Mouse (Mus musculus) embryonic facial prominence, embryonic 12.5 days (tissue): ENCODE measurements around the gene Zbtb12. TPM values are rescaled to one million over a fixed set of nuclear protein-coding genes. Genes with fewer than 3 reads are reported as not detected.
"Not testable (repeated sequence)": the region's sequence is repeated elsewhere in the genome, so short reads cannot be mapped to it uniquely, and the experiment has no call there.

Source experiments
- ATAC-seq: fragments of 200-750 bp; cut with Nextera tagmentation; 2 replicates; pipeline ENCODE4 v1.8.0; 2017; ENCODE audit not compliant: insufficient number of reproducible peaks, insufficient read depth, low FRiP score, low TSS enrichment
- H3K27ac ChIP-seq: fragments of 300-500 bp; sonication (generic); 2 replicates; pipeline ENCODE4 v1.5.1; 2016; ENCODE audit warnings: mild to moderate bottlenecking
- H3K27me3 ChIP-seq: fragments of 300-500 bp; sonication (generic); 2 replicates; pipeline ENCODE4 v1.6.1; 2016; ENCODE audit warnings: mild to moderate bottlenecking, moderate library complexity
- H3K36me3 ChIP-seq: fragments of 300-500 bp; sonication (generic); 2 replicates; pipeline ENCODE4 v1.6.1; 2016; ENCODE audit warnings: mild to moderate bottlenecking
- H3K4me1 ChIP-seq: fragments of 300-500 bp; sonication (generic); 2 replicates; pipeline ENCODE4 v1.6.1; 2016
- H3K4me2 ChIP-seq: fragments of 300-500 bp; sonication (generic); replicated peaks from 2 replicates; pipeline ENCODE4 v1.6.1; 2016; ENCODE audit warnings: mild to moderate bottlenecking, moderate library complexity
- H3K4me3 ChIP-seq: fragments of 300-500 bp; sonication (generic); 2 replicates; pipeline ENCODE4 v1.5.1; 2016; ENCODE audit warnings: mild to moderate bottlenecking
- H3K9ac ChIP-seq: fragments of 300-500 bp; sonication (generic); 2 replicates; pipeline ENCODE4 v1.6.1; 2016; ENCODE audit warnings: mild to moderate bottlenecking, moderate library complexity
- H3K9me3 ChIP-seq: fragments of 300-500 bp; sonication (generic); 2 replicates; pipeline ENCODE4 v1.6.1; 2016; ENCODE audit warnings: mild to moderate bottlenecking, moderate library complexity
- WGBS: fragments of 180-500 bp; shearing (Covaris S2); methylation state at CpG from one replicate; pipeline ENCODE4 v1.1.7; 2016; 5-methylcytosine and 5-hydroxymethylcytosine counted together
- polyA plus RNA-seq: library from polyadenylated mRNA; unstranded; fragments of >200 nt; fragmentation: Nextera tagmentation; extraction: Ambion mirVana; gene quantifications from 2 replicates; pipeline ENCODE4 v1.2.1, GENCODE M21; 2016

Gene Zbtb12
- 8.6 and 8.9 TPM in 2 replicates for polyA plus RNA-seq

DNA sequence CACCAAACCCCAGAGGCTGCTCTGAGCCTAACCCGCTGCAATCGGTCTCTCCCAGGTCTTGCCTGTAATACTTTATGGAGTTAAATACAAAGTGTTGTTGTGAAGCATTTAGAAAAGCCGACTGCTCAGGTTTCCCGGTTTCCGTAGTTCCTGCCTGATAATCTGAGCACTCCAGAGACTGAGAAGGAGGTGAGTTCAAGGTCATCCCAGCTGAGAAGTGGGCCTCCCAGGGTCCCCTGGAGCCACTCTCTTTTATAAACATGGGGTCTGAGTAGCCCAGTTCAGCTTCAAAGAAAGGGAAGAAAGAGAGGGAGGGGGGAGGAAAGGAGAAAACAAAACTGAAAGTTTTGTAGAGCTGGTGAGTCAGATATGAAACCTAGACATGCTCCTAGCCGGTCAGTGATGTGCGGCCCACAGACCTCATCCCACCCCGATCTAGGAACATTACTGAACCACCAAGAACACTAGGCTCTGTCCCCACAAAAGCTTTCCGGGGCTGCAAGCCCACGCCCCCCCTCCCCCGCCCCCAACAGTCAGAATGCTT, at the start of gene Zbtb12:
Gene Zbtb12, plus strand, starts transcription at position 148 of the 544 bp plus-strand sequence.
- Histone ChIP-seq H3K27me3 (0 out of 2 replicates have a peak, but pooled peaks cover 4% of the 10 kb centered on the region), H3K4me1 (peaks cover 20% of the 10 kb centered on the region), H3K27ac (0 out of 2 replicates have a peak within 1 kb of the TSS, but pooled peaks have one; percentile 50), H3K9me3 (no peaks in the 10 kb centered on the region), H3K36me3 (no peaks in the 10 kb centered on the region), H3K4me3 (no peak within 1 kb of the TSS), H3K4me2 (0 out of 2 replicates have a peak within 1 kb of the TSS, but pooled peaks have one; percentile 13), H3K9ac (peak within 1 kb of the TSS; percentile 2; the same call in 1 of the 2 replicates)
- ATAC-seq = no peak; the same call in 1 of the 2 replicates
- WGBS = 37% methylated on average over 11 of the region's 11 CpGs

DNA sequence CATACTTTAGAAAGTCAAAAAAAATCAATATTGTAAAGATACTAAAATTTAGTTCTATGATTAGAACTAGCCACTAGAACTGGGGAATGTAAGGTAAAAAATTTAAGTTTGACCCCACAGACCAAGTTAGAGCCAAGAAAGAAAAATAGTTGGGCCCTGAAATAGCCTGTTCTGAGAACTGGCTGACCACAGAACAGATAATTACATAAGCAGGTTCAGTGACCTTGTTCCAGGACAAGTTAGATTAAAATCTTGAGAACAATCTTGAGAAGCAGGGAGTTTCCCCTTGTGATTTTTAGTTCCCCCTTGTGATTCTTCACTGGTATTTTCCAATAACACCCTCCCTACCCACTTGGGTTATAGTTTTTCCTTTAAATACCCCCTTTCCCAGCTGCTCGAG, 48.5 kb upstream of the Zbtb12 start:
- H3K36me3 ChIP-seq = peaks cover 51% of the 10 kb centered on the region

DNA sequence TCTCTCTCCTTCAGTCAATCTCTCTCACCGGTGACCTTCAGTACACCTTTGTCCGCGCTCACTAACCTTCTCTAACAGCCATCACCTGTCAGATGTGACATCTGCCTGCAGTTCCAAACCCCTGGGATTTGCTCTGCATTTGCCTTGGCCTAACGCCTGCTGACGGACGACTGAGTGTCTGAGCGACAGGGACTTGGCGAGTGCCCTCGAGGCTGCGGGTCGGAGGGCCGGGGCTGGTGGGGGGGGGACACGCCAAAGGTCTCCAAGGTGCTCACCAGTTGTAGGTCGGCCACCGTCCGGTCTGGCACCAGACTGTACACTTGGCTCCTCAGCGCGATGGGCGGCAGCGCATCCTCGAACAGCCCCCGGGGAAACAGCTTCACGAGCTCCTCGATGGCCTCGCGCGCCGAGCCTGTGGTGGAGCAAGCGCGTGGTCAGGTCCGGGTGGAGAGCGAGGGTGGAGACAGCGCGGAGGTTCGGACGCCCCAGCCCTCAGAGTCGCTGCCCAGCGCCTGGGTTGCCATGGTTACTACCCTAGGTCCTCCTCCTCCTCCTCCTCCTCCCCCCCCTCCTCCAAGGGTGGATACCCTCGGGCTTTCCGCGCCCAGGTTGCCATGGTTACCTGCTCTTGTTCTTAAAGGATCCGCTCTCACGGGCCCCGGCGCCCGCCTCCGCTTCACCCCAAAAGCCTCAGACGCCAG, 43.0 kb upstream of the Zbtb12 start:
- peak; percentile 60 for ATAC-seq
- peaks cover 48% of the 10 kb centered on the region for H3K36me3 ChIP-seq
- H3K27me3 ChIP-seq = no peaks in the 10 kb centered on the region
- peak overlapping the region; percentile 67 for H3K27ac ChIP-seq
- peak overlapping the region; percentile 99 for H3K4me2 ChIP-seq
- no peaks in the 10 kb centered on the region for H3K9me3 ChIP-seq
- H3K4me3 ChIP-seq = peak overlapping the region; percentile 85
- H3K9ac ChIP-seq = peak overlapping the region; percentile 77
- WGBS = 4% methylated on average over 48 of the region's 48 CpGs
- H3K4me1 ChIP-seq = peaks cover 20% of the 10 kb centered on the region

More for the DNA sequence above, 48.5 kb upstream of the Zbtb12 start:
- H3K4me3 ChIP-seq, H3K27me3 ChIP-seq, H3K4me2 ChIP-seq, ATAC-seq, H3K9me3 ChIP-seq, H3K9ac ChIP-seq, H3K27ac ChIP-seq, H3K4me1 ChIP-seq: not testable (repeated sequence)
- WGBS = 74% methylated on average over 1 of the region's 1 CpGs

DNA sequence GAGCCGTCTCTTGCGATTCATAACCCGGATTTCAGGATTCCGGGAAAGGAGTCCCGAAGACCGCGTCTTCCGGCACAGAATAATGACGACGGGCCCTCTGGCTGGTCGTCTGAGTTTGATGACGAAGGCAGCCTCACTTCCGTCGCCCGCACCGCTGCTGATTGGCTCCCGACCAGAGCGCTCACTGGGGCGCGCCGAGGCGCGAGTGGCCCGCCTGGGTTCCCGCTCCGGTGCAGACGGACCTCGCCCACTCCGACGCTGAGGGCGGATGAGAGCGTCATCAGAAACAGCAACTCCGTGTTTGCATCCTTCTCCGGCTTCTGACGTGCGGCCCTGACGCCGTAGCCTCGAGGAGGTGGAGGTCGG, 42.4 kb upstream of the Zbtb12 start, which contains the start of the genes Stk19 and Dxo:
Gene Stk19, minus strand, starts transcription at position 90 of the 366 bp plus-strand sequence.
Gene Dxo, plus strand, starts transcription at position 164 of the 366 bp plus-strand sequence.
- Histone ChIP-seq H3K9me3 (no peaks in the 10 kb centered on the region), H3K27me3 (no peaks in the 10 kb centered on the region), H3K4me1 (peaks cover 20% of the 10 kb centered on the region), H3K4me2 (peak within 1 kb of the TSS; percentile 99), H3K9ac (peak within 1 kb of the TSS; percentile 84), H3K27ac (peak within 1 kb of the TSS; percentile 67), H3K4me3 (peak within 1 kb of the TSS; percentile 85), H3K36me3 (peaks cover 50% of the 10 kb centered on the region)
- ATAC-seq = peak; percentile 90
- under 1% methylated on average over 40 of the region's 40 CpGs for WGBS

DNA sequence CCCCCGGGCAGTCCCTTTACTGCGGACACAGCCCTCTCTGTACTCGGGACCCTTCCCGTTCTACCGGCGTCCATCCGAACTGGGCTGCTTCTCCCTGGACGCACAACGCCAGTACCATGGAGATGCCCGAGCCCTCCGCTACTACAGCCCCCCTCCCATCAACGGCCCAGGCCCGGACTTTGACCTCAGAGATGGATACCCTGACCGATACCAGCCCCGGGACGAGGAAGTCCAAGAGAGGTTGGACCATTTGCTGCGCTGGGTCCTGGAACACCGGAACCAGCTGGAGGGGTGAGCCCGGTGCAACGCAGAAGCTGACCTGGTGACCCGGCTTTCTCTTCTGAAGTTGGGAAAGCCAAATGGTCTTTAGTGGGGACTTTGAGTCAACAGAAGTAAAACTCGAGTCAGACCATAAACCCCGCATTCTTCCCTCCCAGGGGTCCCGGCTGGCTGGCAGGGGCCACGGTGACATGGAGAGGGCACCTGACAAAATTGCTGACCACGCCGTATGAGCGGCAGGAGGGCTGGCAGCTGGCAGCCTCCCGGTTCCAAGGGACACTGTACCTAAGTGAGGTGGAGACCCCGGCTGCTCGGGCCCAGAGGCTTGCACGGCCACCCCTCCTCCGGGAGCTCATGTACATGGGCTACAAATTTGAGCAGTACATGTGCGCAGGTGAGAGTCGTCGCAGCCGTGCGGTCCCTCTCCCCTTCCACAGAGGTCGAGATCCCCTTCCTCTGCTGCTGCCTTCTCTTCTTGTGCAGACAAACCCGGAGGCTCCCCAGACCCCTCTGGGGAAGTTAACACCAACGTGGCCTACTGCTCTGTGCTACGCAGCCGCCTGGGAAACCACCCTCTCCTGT, 41.6 kb upstream of the Zbtb12 start:
- ATAC-seq = no peak
- Histone ChIP-seq H3K9me3 (no peaks in the 10 kb centered on the region), H3K4me1 (peaks cover 20% of the 10 kb centered on the region), H3K4me3 (peak overlapping the region; percentile 85), H3K9ac (peak overlapping the region; percentile 84), H3K4me2 (peak overlapping the region; percentile 99), H3K27me3 (no peaks in the 10 kb centered on the region), H3K36me3 (peaks cover 53% of the 10 kb centered on the region), H3K27ac (peak overlapping the region; percentile 67)
- 39% methylated on average over 43 of the region's 43 CpGs for WGBS

DNA sequence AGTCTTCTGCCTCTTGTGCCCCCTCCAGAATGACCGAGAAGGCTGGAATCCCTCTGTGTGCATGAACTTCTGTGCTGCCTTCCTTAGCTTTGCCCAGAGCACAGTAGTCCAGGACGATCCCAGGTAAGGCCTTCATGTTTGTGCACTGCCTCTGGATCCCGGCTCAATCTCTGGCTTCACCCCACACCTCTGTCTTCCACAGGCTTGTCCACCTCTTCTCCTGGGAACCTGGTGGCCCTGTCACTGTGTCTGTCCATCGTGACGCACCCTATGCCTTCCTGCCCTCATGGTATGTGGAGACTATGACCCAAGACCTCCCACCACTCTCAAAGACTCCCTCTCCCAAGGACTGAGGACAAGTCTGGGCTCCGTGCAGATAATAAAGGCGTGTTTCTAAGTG, 40.5 kb upstream of the Zbtb12 start:
- Histone ChIP-seq H3K9ac (no peak overlapping the region), H3K9me3 (no peaks in the 10 kb centered on the region), H3K27me3 (no peaks in the 10 kb centered on the region), H3K4me3 (0 out of 2 replicates have a peak overlapping the region, but pooled peaks have one; percentile 85), H3K4me1 (peaks cover 20% of the 10 kb centered on the region), H3K36me3 (peaks cover 51% of the 10 kb centered on the region), H3K4me2 (peak overlapping the region; percentile 99), H3K27ac (no peak overlapping the region)
- no peak for ATAC-seq
- WGBS = 87% methylated on average over 7 of the region's 7 CpGs

DNA sequence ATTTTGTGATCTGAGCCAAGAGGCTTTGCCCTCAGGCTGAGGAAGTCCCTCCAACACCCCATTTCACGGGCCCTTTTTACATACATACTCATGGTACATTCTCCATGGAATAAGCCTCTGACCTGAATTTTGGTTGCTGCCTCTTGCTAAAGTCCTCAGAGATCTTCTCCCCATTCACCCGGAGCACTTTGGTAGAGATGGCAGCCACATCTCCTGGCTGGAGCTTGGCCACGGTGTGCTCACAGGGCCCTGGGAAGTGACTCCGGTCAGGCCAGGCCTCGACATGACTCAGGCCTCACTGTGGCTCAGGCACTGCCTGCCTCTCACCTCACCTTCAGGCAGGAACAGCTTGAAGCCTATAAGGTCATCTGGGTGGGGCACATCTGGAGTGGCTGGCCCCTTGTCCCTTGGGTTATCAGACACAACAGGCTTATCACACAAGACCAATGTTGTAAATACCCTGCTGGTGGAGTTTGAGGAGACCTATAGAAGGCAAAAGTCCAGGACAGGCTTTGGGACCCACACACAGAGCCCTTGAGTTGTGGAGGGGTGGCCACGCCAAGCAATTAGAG, 38.5 kb upstream of the Zbtb12 start:
- Histone ChIP-seq H3K9me3 (no peaks in the 10 kb centered on the region), H3K36me3 (peaks cover 72% of the 10 kb centered on the region), H3K27ac (no peak overlapping the region), H3K4me1 (peaks cover 17% of the 10 kb centered on the region), H3K4me2 (no peak overlapping the region), H3K27me3 (no peaks in the 10 kb centered on the region), H3K9ac (no peak overlapping the region), H3K4me3 (no peak overlapping the region)
- 82% methylated on average over 6 of the region's 6 CpGs for WGBS
- no peak for ATAC-seq

DNA sequence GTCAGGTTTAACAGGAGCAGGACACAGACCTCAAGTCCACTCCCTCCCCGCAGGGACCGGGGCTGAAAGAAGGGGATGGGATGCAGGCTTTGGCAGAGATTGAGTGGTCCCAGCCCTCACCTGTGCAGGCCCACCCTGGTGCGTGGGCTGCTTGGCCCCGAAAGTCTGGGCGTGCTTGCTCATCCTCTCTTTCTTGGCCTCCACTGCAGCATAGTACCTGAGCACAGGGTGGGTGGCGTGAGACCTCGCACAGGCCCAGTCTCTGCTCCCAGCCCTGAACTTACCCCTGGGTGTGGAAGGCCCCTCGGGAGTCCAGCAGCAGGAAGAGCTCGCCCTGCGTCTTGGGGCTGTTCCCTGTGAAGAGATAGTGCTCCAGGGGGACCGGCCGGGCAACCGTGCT, 34.4 kb upstream of the Zbtb12 start:
- no peak for ATAC-seq
- Histone ChIP-seq H3K4me2 (no peak overlapping the region), H3K4me3 (no peak overlapping the region), H3K9ac (no peak overlapping the region), H3K4me1 (peaks cover 6% of the 10 kb centered on the region; the same call in 1 of the 2 replicates), H3K27me3 (no peaks in the 10 kb centered on the region), H3K27ac (no peak overlapping the region), H3K36me3 (peaks cover 79% of the 10 kb centered on the region), H3K9me3 (no peaks in the 10 kb centered on the region)
- 93% methylated on average over 13 of the region's 13 CpGs for WGBS

DNA sequence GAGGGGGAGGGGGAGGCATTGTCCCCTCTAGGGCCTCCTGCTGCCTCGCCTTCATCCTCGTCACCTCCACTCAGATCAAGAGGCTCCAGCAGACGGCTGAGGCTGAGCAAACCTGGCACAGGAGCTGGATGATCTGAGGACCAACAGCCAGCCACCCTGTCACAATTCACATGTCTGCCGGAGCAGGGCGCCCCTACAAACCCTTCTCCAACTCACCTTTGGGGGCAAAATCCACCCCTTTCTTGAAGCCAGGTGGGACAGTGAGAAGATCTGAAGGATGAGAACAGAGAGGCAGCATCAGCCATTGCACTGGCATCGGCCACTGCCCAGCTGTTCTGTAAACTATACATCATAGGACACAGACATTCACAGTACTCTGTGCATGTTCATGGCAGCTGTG, 32.1 kb upstream of the Zbtb12 start:
- peaks cover 58% of the 10 kb centered on the region for H3K36me3 ChIP-seq
- no peaks in the 10 kb centered on the region for H3K27me3 ChIP-seq
- 84% methylated on average over 6 of the region's 6 CpGs for WGBS
- H3K9ac ChIP-seq = no peak overlapping the region
- no peak overlapping the region for H3K4me3 ChIP-seq
- no peak overlapping the region for H3K27ac ChIP-seq
- no peak for ATAC-seq
- H3K4me1 ChIP-seq = peaks cover 17% of the 10 kb centered on the region
- no peaks in the 10 kb centered on the region for H3K9me3 ChIP-seq
- no peak overlapping the region for H3K4me2 ChIP-seq

DNA sequence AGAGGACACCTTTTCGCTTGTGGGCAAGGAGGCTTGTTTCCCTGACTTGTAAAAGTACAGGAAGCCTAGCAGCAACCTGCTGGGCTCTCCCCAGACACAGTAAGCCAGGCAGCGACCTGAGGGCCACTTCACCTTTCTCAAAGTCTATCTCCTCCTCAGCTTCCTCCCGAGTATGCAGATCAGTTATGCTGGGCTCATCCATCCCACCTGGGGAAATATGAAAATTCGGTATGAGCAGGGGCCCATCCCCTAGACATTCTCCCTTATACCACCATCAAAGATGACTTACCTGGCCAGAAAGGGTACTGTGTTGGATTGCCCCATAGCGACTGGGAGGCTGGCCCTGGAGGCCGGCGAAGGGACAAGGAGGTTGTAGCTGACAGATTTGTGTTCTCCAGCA, 31.7 kb upstream of the Zbtb12 start:
- ATAC-seq = no peak
- peaks cover 58% of the 10 kb centered on the region for H3K36me3 ChIP-seq
- H3K9ac ChIP-seq = no peak overlapping the region
- no peak overlapping the region for H3K4me2 ChIP-seq
- WGBS = 90% methylated on average over 7 of the region's 7 CpGs
- no peaks in the 10 kb centered on the region for H3K27me3 ChIP-seq
- no peaks in the 10 kb centered on the region for H3K9me3 ChIP-seq
- H3K4me3 ChIP-seq = no peak overlapping the region
- H3K4me1 ChIP-seq = peaks cover 17% of the 10 kb centered on the region
- no peak overlapping the region for H3K27ac ChIP-seq
